9 mouse cellular contexts compared by ENCODE assay signal in the genomic region with DNA sequence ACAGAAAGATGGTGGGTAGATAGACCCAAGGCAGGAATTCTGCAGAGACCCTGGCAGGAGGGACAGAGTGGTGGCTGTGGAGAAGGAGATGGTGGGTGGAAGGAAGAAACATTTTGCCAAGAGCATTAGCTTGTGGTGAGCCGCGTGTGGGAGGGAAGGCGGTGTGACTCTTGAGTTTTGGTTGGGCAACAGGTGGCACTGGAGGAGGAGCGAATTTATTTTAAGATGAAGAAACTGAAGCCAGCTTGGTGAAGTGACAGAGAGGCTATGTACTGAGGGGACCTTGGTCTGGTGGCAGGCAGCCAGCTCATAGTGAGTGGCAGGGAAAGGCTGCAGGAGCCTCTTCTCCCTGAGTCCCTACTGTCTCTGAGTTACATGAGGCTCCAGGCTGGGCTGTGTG. TPM values are rescaled to one million over a fixed set of nuclear protein-coding genes. Genes with fewer than 3 reads are reported as not detected.
A peak's percentile ranks its signal among the peaks of the same experiment; 100 is the strongest.
DNase-seq lines count a peak whose midpoint lies in the region; ATAC-seq lines count a peak whose summit lies in the region.
"Had no signal": no experiment of that assay in that cellular context is flagged by ENCODE, and none has a peak within 500 bp of the region (broad histone marks: within the 10 kb centered on the region; RNA-seq: fewer than 3 reads in every experiment).

No protein-coding gene starts in this region.

- no peak overlapping the region for H3K27ac ChIP-seq in forebrain, embryonic 16.5 days (ENCODE audit: low read length)
- H3K27ac ChIP-seq in midbrain, embryonic 13.5 days = no peak overlapping the region
- H3K27ac ChIP-seq in hindbrain, embryonic 11.5 days (ENCODE audit: low read depth, low read length) = no peak overlapping the region

- ATAC-seq in forebrain, embryonic 16.5 days = no peak
- ATAC-seq in midbrain, embryonic 13.5 days = no peak
- no peak for ATAC-seq in hindbrain, embryonic 11.5 days (ENCODE audit: low FRiP score)

- H3K4me1 ChIP-seq in forebrain, embryonic 16.5 days (replicated peaks; ENCODE audit: control insufficient read depth, insufficient read depth, low read length) = peaks cover 19% of the 10 kb centered on the region
- peaks cover 8% of the 10 kb centered on the region for H3K4me1 ChIP-seq in midbrain, embryonic 13.5 days (replicated peaks)
- no peaks in the 10 kb centered on the region; the same call in 1 of the 2 replicates for H3K4me1 ChIP-seq in hindbrain, embryonic 11.5 days (replicated peaks; ENCODE audit: control insufficient read depth, insufficient read depth, low read length)

- peak; percentile 24 for DNase-seq in ovary, adult 18-20 months (ENCODE audit: low spot score)
- no peak for DNase-seq in ovary, postnatal 14 days (ENCODE audit: low spot score)
- peak; percentile 75 for DNase-seq in gastrocnemius, postnatal 10 days
- peak; percentile 58 to 77 for DNase-seq in left cerebral cortex, adult 18-20 months (ENCODE audit: low spot score in 2 of 2)
- peak; percentile 62 for DNase-seq in right cerebral cortex, postnatal 14 days
- DNase-seq in hindbrain, embryonic 11.5 days (ENCODE audit: low spot score) = no peak
- DNase-seq: lung, embryonic 14.5 days had no signal

- H3K9me3 ChIP-seq in forebrain, embryonic 16.5 days (ENCODE audit: control insufficient read depth, low read length) = no peaks in the 10 kb centered on the region
- H3K9me3 ChIP-seq in midbrain, embryonic 13.5 days = no peaks in the 10 kb centered on the region
- no peaks in the 10 kb centered on the region for H3K9me3 ChIP-seq in hindbrain, embryonic 11.5 days (ENCODE audit: control insufficient read depth, low read length)

- H3K9ac ChIP-seq in forebrain, embryonic 16.5 days (replicated peaks; ENCODE audit: low read depth, low read length) = no peak overlapping the region
- H3K9ac ChIP-seq in midbrain, embryonic 13.5 days (replicated peaks) = no peak overlapping the region
- no peak overlapping the region for H3K9ac ChIP-seq in hindbrain, embryonic 11.5 days (ENCODE audit: low read depth, low read length)
- H3K9ac ChIP-seq: lung, embryonic 14.5 days had no signal

- WGBS in forebrain, embryonic 16.5 days = 95% methylated on average over 4 of the region's 4 CpGs
- WGBS in midbrain, embryonic 13.5 days = 91% methylated on average over 4 of the region's 4 CpGs
- 91% methylated on average over 4 of the region's 4 CpGs for WGBS in hindbrain, embryonic 11.5 days

- no peaks in the 10 kb centered on the region for H3K27me3 ChIP-seq in forebrain, embryonic 16.5 days (replicated peaks; ENCODE audit: control insufficient read depth, insufficient read depth, low read length)
- H3K27me3 ChIP-seq in midbrain, embryonic 13.5 days = no peaks in the 10 kb centered on the region
- no peaks in the 10 kb centered on the region for H3K27me3 ChIP-seq in hindbrain, embryonic 11.5 days (ENCODE audit: control insufficient read depth, insufficient read depth, low read length)

- H3K4me3 ChIP-seq in forebrain, embryonic 16.5 days (replicated peaks; ENCODE audit: low read length) = no peak overlapping the region
- no peak overlapping the region for H3K4me3 ChIP-seq in midbrain, embryonic 13.5 days (replicated peaks)
- no peak overlapping the region for H3K4me3 ChIP-seq in hindbrain, embryonic 11.5 days (ENCODE audit: low read depth, low read length)

- no peaks in the 10 kb centered on the region for H3K36me3 ChIP-seq in forebrain, embryonic 16.5 days (ENCODE audit: control insufficient read depth, insufficient read depth)
- H3K36me3 ChIP-seq in midbrain, embryonic 13.5 days = no peaks in the 10 kb centered on the region
- no peaks in the 10 kb centered on the region for H3K36me3 ChIP-seq in hindbrain, embryonic 11.5 days (ENCODE audit: control insufficient read depth, insufficient read depth, low read length)

- no peak overlapping the region for H3K4me2 ChIP-seq in forebrain, embryonic 16.5 days (ENCODE audit: low read length)
- H3K4me2 ChIP-seq in midbrain, embryonic 13.5 days (replicated peaks) = no peak overlapping the region
- H3K4me2 ChIP-seq in hindbrain, embryonic 11.5 days (replicated peaks; ENCODE audit: low read depth, low read length) = no peak overlapping the region
- H3K4me2 ChIP-seq: lung, embryonic 14.5 days had no signal

RNA-seq across cellular contexts. Expression of gene Slc26a9, which starts 11.1 kb away (rescaled TPM):
- total RNA-seq in gastrocnemius, postnatal 10 days (2021) = not detected
- total RNA-seq in left cerebral cortex, adult 18-20 months (2021) = under 1 TPM in 1 of 2 experiments, not detected in 1; 0.07 TPM
- 0.06 TPM in 1 of 2 replicates, not detected in the other for polyA plus RNA-seq in forebrain, embryonic 16.5 days (2015; fragmentation: Nextera tagmentation; extraction: Ambion mirVana)
- 0.03 TPM in 1 of 2 replicates, not detected in the other for polyA plus RNA-seq in midbrain, embryonic 13.5 days (2015; fragmentation: Nextera tagmentation; extraction: Ambion mirVana)
- polyA plus RNA-seq in hindbrain, embryonic 11.5 days (2014; fragmentation: Nextera tagmentation; extraction: Ambion mirVana) = 0.15 and 0.38 TPM in 2 replicates

RNA-seq across cellular contexts. Expression of gene Pm20d1, which starts 42.3 kb away (rescaled TPM):
- 1 to 10 TPM; 1.3 to 1.6 TPM for total RNA-seq in gastrocnemius, postnatal 10 days (2021)
- 1 to 10 TPM; 1.5 to 1.8 TPM for total RNA-seq in left cerebral cortex, adult 18-20 months (2021)
- 0.18 and 0.67 TPM in 2 replicates for polyA plus RNA-seq in forebrain, embryonic 16.5 days (2015; fragmentation: Nextera tagmentation; extraction: Ambion mirVana)
- 0.10 and 0.74 TPM in 2 replicates for polyA plus RNA-seq in midbrain, embryonic 13.5 days (2015; fragmentation: Nextera tagmentation; extraction: Ambion mirVana)
- 0.43 and 1.5 TPM in 2 replicates for polyA plus RNA-seq in hindbrain, embryonic 11.5 days (2014; fragmentation: Nextera tagmentation; extraction: Ambion mirVana)

Comparison
In these comparisons a context has a peak if more than half of its experiments do, and no peak if none do; other contexts are left out.
1. DNase-seq: peak in ovary, adult 18-20 months (single experiment), gastrocnemius, postnatal 10 days (single experiment), left cerebral cortex, adult 18-20 months (2 of 2) and right cerebral cortex, postnatal 14 days (single experiment); none in ovary, postnatal 14 days (single experiment) and hindbrain, embryonic 11.5 days (single experiment).